Mouse (Mus musculus): ENCODE measurements around the gene Cdkal1. TPM values are rescaled to one million over a fixed set of nuclear protein-coding genes. Genes with fewer than 3 reads are reported as not detected.

Gene Cdkal1
- polyA plus RNA-seq, 1 experiment, result 1.2 TPM

GRCm38 (mm10) chr13:29635581-29635980 is 219.9 kb downstream of the Cdkal1 start:
- no peaks in the 10 kb centered on the region for H3K36me3 ChIP-seq (ENCODE audit: control insufficient read depth, insufficient read depth, low read length)
- no peaks in the 10 kb centered on the region for H3K4me1 ChIP-seq (ENCODE audit: control insufficient read depth, insufficient read depth, insufficient read length)
- no peak for TF ChIP-seq POLR2A (IDR thresholded peaks at IDR 0.05; ENCODE audit: low read depth, low read length)
- TF ChIP-seq CTCF (IDR thresholded peaks at IDR 0.05; ENCODE audit: extremely low read depth, insufficient read depth, insufficient read length, insufficient replicate concordance), result no peak
- WGBS, result 83% methylated on average over 3 of the region's 3 CpGs
- H3K27me3 ChIP-seq (ENCODE audit: control insufficient read depth, insufficient read depth, low read length), result no peaks in the 10 kb centered on the region
- no peak overlapping the region for H3K27ac ChIP-seq (ENCODE audit: insufficient read depth, low read length)
- DNase-seq (ENCODE audit: low read depth in 1 of 2, low spot score in 2 of 2), result no peak
- H3K4me3 ChIP-seq (ENCODE audit: extremely low read depth, insufficient read depth, insufficient read length), result no peak overlapping the region

- no peaks in the 10 kb centered on the region for H3K36me3 ChIP-seq (ENCODE audit: control insufficient read depth, insufficient read depth, low read length)
- no peak for TF ChIP-seq POLR2A (IDR thresholded peaks at IDR 0.05; ENCODE audit: low read depth, low read length)
- no peak for TF ChIP-seq CTCF (IDR thresholded peaks at IDR 0.05; ENCODE audit: extremely low read depth, insufficient read depth, insufficient read length, insufficient replicate concordance)
- 85% methylated on average over 5 of the region's 5 CpGs for WGBS
Observed at GRCm38 (mm10) chr13:29631342-29631741, 224.1 kb downstream of the Cdkal1 start.

GRCm38 (mm10) chr13:29628607-29629006 is 226.9 kb downstream of the Cdkal1 start:
- Histone ChIP-seq H3K27me3 (ENCODE audit: control insufficient read depth, insufficient read depth, low read length) (no peaks in the 10 kb centered on the region), H3K4me3 (ENCODE audit: extremely low read depth, insufficient read depth, insufficient read length) (no peak overlapping the region), H3K27ac (ENCODE audit: insufficient read depth, low read length) (no peak overlapping the region), H3K4me1 (ENCODE audit: control insufficient read depth, insufficient read depth, insufficient read length) (no peaks in the 10 kb centered on the region), H3K36me3 (ENCODE audit: control insufficient read depth, insufficient read depth, low read length) (no peaks in the 10 kb centered on the region)
- TF ChIP-seq CTCF (IDR thresholded peaks at IDR 0.05; ENCODE audit: extremely low read depth, insufficient read depth, insufficient read length, insufficient replicate concordance) (no peak), POLR2A (IDR thresholded peaks at IDR 0.05; ENCODE audit: low read depth, low read length) (no peak)
- WGBS, result 49% methylated on average over 5 of the region's 5 CpGs
- no peak for DNase-seq (ENCODE audit: low read depth in 1 of 2, low spot score in 2 of 2)

More at GRCm38 (mm10) chr13:29631342-29631741, 224.1 kb downstream of the Cdkal1 start:
- DNase-seq (ENCODE audit: low read depth in 1 of 2, low spot score in 2 of 2), result no peak
- no peak overlapping the region for H3K4me3 ChIP-seq (ENCODE audit: extremely low read depth, insufficient read depth, insufficient read length)
- no peaks in the 10 kb centered on the region for H3K27me3 ChIP-seq (ENCODE audit: control insufficient read depth, insufficient read depth, low read length)
- no peak overlapping the region for H3K27ac ChIP-seq (ENCODE audit: insufficient read depth, low read length)
- no peaks in the 10 kb centered on the region for H3K4me1 ChIP-seq (ENCODE audit: control insufficient read depth, insufficient read depth, insufficient read length)

- Histone ChIP-seq H3K27me3 (ENCODE audit: control insufficient read depth, insufficient read depth, low read length) (no peaks in the 10 kb centered on the region), H3K27ac (ENCODE audit: insufficient read depth, low read length) (no peak overlapping the region), H3K4me1 (ENCODE audit: control insufficient read depth, insufficient read depth, insufficient read length) (no peaks in the 10 kb centered on the region), H3K36me3 (ENCODE audit: control insufficient read depth, insufficient read depth, low read length) (no peaks in the 10 kb centered on the region), H3K4me3 (ENCODE audit: extremely low read depth, insufficient read depth, insufficient read length) (no peak overlapping the region)
- TF ChIP-seq POLR2A (IDR thresholded peaks at IDR 0.05; ENCODE audit: low read depth, low read length) (no peak), CTCF (IDR thresholded peaks at IDR 0.05; ENCODE audit: extremely low read depth, insufficient read depth, insufficient read length, insufficient replicate concordance) (no peak)
- DNase-seq (ENCODE audit: low read depth in 1 of 2, low spot score in 2 of 2), result peak in 1 of 2 experiments; percentile 7
- 91% methylated on average over 7 of the region's 7 CpGs for WGBS
Observed at GRCm38 (mm10) chr13:29627438-29628124, 227.9 kb downstream of the Cdkal1 start.

GRCm38 (mm10) chr13:29624929-29625328 is 230.5 kb downstream of the Cdkal1 start:
- Histone ChIP-seq H3K4me1 (ENCODE audit: control insufficient read depth, insufficient read depth, insufficient read length) (no peaks in the 10 kb centered on the region), H3K36me3 (ENCODE audit: control insufficient read depth, insufficient read depth, low read length) (no peaks in the 10 kb centered on the region), H3K27ac (ENCODE audit: insufficient read depth, low read length) (no peak overlapping the region), H3K27me3 (ENCODE audit: control insufficient read depth, insufficient read depth, low read length) (no peaks in the 10 kb centered on the region), H3K4me3 (ENCODE audit: extremely low read depth, insufficient read depth, insufficient read length) (no peak overlapping the region)
- 67% methylated on average over 1 of the region's 1 CpGs for WGBS
- no peak for TF ChIP-seq CTCF (IDR thresholded peaks at IDR 0.05; ENCODE audit: extremely low read depth, insufficient read depth, insufficient read length, insufficient replicate concordance)
- no peak for TF ChIP-seq POLR2A (IDR thresholded peaks at IDR 0.05; ENCODE audit: low read depth, low read length)
- DNase-seq (ENCODE audit: low read depth in 1 of 2, low spot score in 2 of 2), result no peak

GRCm38 (mm10) chr13:29623636-29624239 is 231.7 kb downstream of the Cdkal1 start:
- Histone ChIP-seq H3K27me3 (ENCODE audit: control insufficient read depth, insufficient read depth, low read length) (no peaks in the 10 kb centered on the region), H3K27ac (ENCODE audit: insufficient read depth, low read length) (no peak overlapping the region), H3K4me1 (ENCODE audit: control insufficient read depth, insufficient read depth, insufficient read length) (no peaks in the 10 kb centered on the region), H3K4me3 (ENCODE audit: extremely low read depth, insufficient read depth, insufficient read length) (no peak overlapping the region), H3K36me3 (ENCODE audit: control insufficient read depth, insufficient read depth, low read length) (no peaks in the 10 kb centered on the region)
- TF ChIP-seq CTCF (IDR thresholded peaks at IDR 0.05; ENCODE audit: extremely low read depth, insufficient read depth, insufficient read length, insufficient replicate concordance) (no peak), POLR2A (IDR thresholded peaks at IDR 0.05; ENCODE audit: low read depth, low read length) (no peak)
- 85% methylated on average over 1 of the region's 1 CpGs for WGBS
- no peak for DNase-seq (ENCODE audit: low read depth in 1 of 2, low spot score in 2 of 2)

- no peaks in the 10 kb centered on the region for H3K36me3 ChIP-seq (ENCODE audit: control insufficient read depth, insufficient read depth, low read length)
- no peaks in the 10 kb centered on the region for H3K27me3 ChIP-seq (ENCODE audit: control insufficient read depth, insufficient read depth, low read length)
- 90% methylated on average over 7 of the region's 7 CpGs for WGBS
- no peak overlapping the region for H3K27ac ChIP-seq (ENCODE audit: insufficient read depth, low read length)
- DNase-seq (ENCODE audit: low read depth in 1 of 2, low spot score in 2 of 2), result no peak
- H3K4me1 ChIP-seq (ENCODE audit: control insufficient read depth, insufficient read depth, insufficient read length), result no peaks in the 10 kb centered on the region
- no peak overlapping the region for H3K4me3 ChIP-seq (ENCODE audit: extremely low read depth, insufficient read depth, insufficient read length)
- TF ChIP-seq POLR2A (IDR thresholded peaks at IDR 0.05; ENCODE audit: low read depth, low read length) (no peak), CTCF (IDR thresholded peaks at IDR 0.05; ENCODE audit: extremely low read depth, insufficient read depth, insufficient read length, insufficient replicate concordance) (no peak)
Observed at GRCm38 (mm10) chr13:29621881-29622280, 233.6 kb downstream of the Cdkal1 start.
